Mouse (Mus musculus) megakaryocyte, embryonic 14.5 days (primary cell): Measurements from ENCODE around the gene Mcoln1. TPM values are rescaled to one million over a fixed set of nuclear protein-coding genes. Genes with fewer than 3 reads are reported as not detected.

ENCODE experiments used
- H3K27me3 ChIP-seq: replicated peaks from 2 replicates; pipeline ENCODE3; 2012; ENCODE audit warnings: inconsistent platforms
- H3K36me3 ChIP-seq: replicated peaks from 2 replicates; pipeline ENCODE3; 2012; ENCODE audit warnings: low read length, inconsistent platforms, mixed read lengths
- H3K4me1 ChIP-seq: 2 replicates; pipeline ENCODE4 v1.6.1; 2012; ENCODE audit warnings: inconsistent platforms
- H3K4me3 ChIP-seq: replicated peaks from 2 replicates; pipeline ENCODE3; 2012; ENCODE audit warnings: moderate library complexity, mild to moderate bottlenecking, inconsistent platforms
- H3K9me3 ChIP-seq: 2 replicates; pipeline ENCODE4 v1.6.1; 2012; ENCODE audit warnings: inconsistent platforms
- FLI1 ChIP-seq: IDR thresholded peaks from 2 replicates; pipeline ENCODE4 v1.6.1; 2012; ENCODE audit warnings: low read length, inconsistent platforms, mixed read lengths
- GATA1 ChIP-seq: IDR thresholded peaks from 3 replicates; pipeline ENCODE4 v1.6.1; 2012; ENCODE audit warnings: mixed read lengths, low read length, inconsistent platforms, borderline replicate concordance
- polyA plus RNA-seq: library from polyadenylated mRNA; stranded (reverse); fragments of >175 nt; gene quantifications from 2 replicates; pipeline ENCODE4 v1.2.3, GENCODE M21; 2012; ENCODE audit warnings: low replicate concordance; ENCODE audit not compliant: insufficient read depth

Mcoln1 gene
- polyA plus RNA-seq, 1 experiment: 183 TPM

- H3K4me1 ChIP-seq: peaks cover 47% of the 10 kb centered on the region
- H3K36me3 ChIP-seq: peaks cover 68% of the 10 kb centered on the region
- no peaks in the 10 kb centered on the region for H3K9me3 ChIP-seq
- H3K4me3 ChIP-seq: peak overlapping the region; percentile 92
- TF ChIP-seq GATA1: no peak
- no peak for TF ChIP-seq FLI1
- H3K27me3 ChIP-seq: no peaks in the 10 kb centered on the region
These were observed 16.8 kb downstream of the Mcoln1 start for GRCm38 (mm10) chr8:3517117-3517495.

DNA sequence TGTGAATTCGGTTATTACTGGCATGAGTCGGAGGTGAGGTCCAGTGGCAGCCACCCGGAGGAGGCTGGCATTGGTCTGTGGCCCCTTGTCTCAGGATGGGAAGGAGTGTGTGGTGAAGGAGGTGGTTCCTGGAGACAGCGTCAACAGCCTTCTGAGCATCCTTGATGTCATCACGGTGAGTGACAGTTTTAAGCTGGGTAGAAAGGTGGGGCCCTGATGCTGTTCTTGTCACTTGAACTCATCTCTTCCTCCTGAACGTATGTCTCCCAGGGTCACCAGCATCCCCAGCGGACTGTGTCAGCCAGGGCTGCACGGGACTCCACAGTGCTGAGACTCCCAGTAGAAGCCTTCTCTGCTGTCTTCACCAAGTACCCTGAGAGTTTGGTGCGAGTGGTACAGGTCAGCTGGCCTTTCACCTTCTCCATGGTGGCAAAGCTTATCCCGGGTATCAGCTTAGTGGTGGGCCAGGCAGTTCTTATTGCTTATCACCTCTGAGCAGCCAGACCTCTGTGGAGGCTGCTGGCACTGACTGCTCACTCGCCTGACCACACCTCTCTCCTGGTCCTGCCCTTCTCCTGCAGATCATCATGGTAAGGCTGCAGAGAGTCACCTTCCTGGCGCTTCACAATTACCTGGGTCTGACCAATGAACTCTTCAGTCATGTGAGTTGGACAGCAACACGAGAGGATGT, 21.9 kb downstream of the Mcoln1 start:
- Histone ChIP-seq H3K4me3 (no peak overlapping the region), H3K9me3 (no peaks in the 10 kb centered on the region), H3K4me1 (peaks cover 22% of the 10 kb centered on the region), H3K36me3 (peaks cover 85% of the 10 kb centered on the region), H3K27me3 (no peaks in the 10 kb centered on the region)
- TF ChIP-seq FLI1: no peak

- Histone ChIP-seq H3K4me3 (peak overlapping the region; percentile 48), H3K27me3 (no peaks in the 10 kb centered on the region), H3K4me1 (peaks cover 50% of the 10 kb centered on the region), H3K9me3 (no peaks in the 10 kb centered on the region), H3K36me3 (peaks cover 89% of the 10 kb centered on the region)
- TF ChIP-seq GATA1 (no peak), FLI1 (no peak)
These were observed 30.6 kb downstream of the Mcoln1 start for GRCm38 (mm10) chr8:3530816-3531215.

DNA sequence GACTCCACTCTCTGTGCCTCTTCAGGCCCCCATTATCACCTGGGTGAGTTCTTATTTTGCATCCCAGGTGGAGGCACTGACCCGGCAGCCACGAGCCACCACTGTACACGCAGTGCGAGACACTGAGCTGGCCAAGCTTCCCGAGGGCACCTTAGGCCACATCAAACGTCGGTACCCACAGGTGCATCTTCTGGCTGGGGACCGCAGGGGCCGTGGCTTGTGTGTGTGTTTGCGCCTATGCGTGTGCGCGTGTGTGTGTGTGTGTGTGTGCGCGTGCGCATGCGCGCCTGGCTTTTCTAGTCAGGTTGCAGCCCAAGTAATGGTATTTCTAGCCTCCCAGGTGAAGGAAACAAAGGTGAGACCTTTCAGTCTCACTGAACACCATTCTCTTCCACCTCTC, 31.7 kb downstream of the Mcoln1 start:
- H3K9me3 ChIP-seq: no peaks in the 10 kb centered on the region
- H3K4me3 ChIP-seq: no peak overlapping the region
- peaks cover 56% of the 10 kb centered on the region for H3K4me1 ChIP-seq
- no peaks in the 10 kb centered on the region for H3K27me3 ChIP-seq
- peaks cover 90% of the 10 kb centered on the region for H3K36me3 ChIP-seq
- TF ChIP-seq GATA1 (no peak), FLI1 (no peak)

DNA sequence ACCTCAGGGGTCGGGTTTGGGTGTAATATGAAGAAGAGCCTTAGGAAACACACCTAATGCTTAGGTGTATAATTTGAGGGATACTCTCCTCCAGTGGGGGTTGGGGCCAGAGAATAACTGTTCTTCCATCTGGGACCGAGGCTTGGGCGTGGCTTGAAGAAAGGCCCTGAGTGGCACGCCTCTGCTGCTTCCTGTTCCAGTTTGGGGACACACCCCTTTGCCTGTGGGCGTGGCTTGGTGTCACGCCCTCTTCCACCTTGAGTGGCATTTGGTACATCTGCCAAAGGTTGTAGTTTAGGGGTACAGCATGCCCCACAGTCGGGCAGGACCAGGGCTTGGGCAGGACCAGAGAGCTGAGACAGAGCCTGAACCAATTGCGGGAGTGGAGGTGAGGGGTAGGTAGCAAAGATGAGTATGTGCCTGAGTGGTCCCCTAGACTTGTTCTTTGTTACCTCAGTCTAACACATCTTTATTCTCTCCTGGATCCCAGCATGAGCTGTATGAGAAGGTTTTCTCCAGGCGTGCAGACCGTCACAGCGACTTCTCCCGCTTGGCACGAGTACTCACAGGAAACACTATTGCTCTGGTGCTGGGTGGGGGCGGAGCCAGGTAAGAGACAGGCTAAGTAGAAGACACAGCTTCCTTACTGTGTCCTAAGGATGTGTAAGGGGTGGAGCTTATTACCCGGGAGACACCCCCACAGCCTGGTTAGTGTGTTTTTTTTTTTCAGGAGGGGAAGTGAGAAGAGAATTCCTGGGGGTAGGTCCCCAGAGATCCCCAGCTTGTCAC, 36.0 kb downstream of the Mcoln1 start:
- Histone ChIP-seq H3K4me1 (peaks cover 33% of the 10 kb centered on the region), H3K4me3 (no peak overlapping the region), H3K36me3 (peaks cover 95% of the 10 kb centered on the region), H3K9me3 (no peaks in the 10 kb centered on the region), H3K27me3 (no peaks in the 10 kb centered on the region)
- TF ChIP-seq GATA1 (no peak), FLI1 (no peak)

GRCm38 (mm10) chr8:3536940-3537339, 36.7 kb downstream of the Mcoln1 start:
- TF ChIP-seq FLI1 (no peak), GATA1 (no peak)
- Histone ChIP-seq H3K9me3 (no peaks in the 10 kb centered on the region), H3K36me3 (peaks cover 95% of the 10 kb centered on the region), H3K4me3 (no peak overlapping the region), H3K4me1 (peaks cover 26% of the 10 kb centered on the region), H3K27me3 (no peaks in the 10 kb centered on the region)

DNA sequence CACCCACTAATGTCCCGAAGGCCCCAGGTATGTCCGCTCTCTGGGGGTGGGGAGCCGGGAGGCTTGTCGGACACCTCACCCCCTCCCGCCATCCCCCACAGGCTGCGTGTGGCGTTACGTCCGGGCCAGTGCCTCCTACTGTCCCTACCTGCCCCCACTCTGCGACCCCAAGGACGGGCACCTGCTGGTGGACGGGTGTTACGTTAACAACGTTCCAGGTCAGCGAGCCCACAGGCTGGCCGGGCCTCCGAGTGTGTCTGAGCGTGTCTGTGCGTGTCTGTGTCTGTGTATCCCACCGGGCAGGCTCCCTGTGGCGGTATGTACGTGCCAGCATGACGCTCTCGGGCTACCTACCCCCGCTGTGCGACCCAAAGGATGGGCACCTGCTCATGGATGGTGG, 37.4 kb downstream of the Mcoln1 start:
- Histone ChIP-seq H3K9me3 (no peaks in the 10 kb centered on the region), H3K36me3 (peaks cover 93% of the 10 kb centered on the region), H3K27me3 (no peaks in the 10 kb centered on the region), H3K4me3 (no peak overlapping the region), H3K4me1 (peaks cover 25% of the 10 kb centered on the region)
- TF ChIP-seq FLI1 (no peak), GATA1 (no peak)

- Histone ChIP-seq H3K27me3 (no peaks in the 10 kb centered on the region), H3K9me3 (no peaks in the 10 kb centered on the region), H3K36me3 (peaks cover 95% of the 10 kb centered on the region), H3K4me1 (peaks cover 21% of the 10 kb centered on the region), H3K4me3 (no peak overlapping the region)
- no peak for TF ChIP-seq GATA1
- TF ChIP-seq FLI1: no peak
These were observed 38.9 kb downstream of the Mcoln1 start for GRCm38 (mm10) chr8:3539146-3539545.

- Histone ChIP-seq H3K36me3 (peaks cover 98% of the 10 kb centered on the region), H3K27me3 (no peaks in the 10 kb centered on the region), H3K4me3 (no peak overlapping the region), H3K4me1 (peaks cover 18% of the 10 kb centered on the region), H3K9me3 (no peaks in the 10 kb centered on the region)
- TF ChIP-seq FLI1 (no peak), GATA1 (no peak)
These were observed 39.8 kb downstream of the Mcoln1 start for GRCm38 (mm10) chr8:3540076-3540475.

- no peaks in the 10 kb centered on the region for H3K9me3 ChIP-seq
- H3K4me1 ChIP-seq: no peaks in the 10 kb centered on the region
- H3K27me3 ChIP-seq: no peaks in the 10 kb centered on the region
- H3K4me3 ChIP-seq: no peak overlapping the region
- H3K36me3 ChIP-seq: peaks cover 48% of the 10 kb centered on the region
- no peak for TF ChIP-seq FLI1
- no peak for TF ChIP-seq GATA1
These were observed 46.3 kb downstream of the Mcoln1 start for GRCm38 (mm10) chr8:3546511-3546910.
